Mouse (Mus musculus) frontal cortex, postnatal 36 days (tissue): Measurements from ENCODE around the gene 1110017D15Rik.

Experiments used
- DNase-seq, 2 experiments: peaks; one replicate each; pipeline ENCODE4 v3.0.0; 2022; ENCODE audit warnings: low spot score in 2 of 2

The 1110017D15Rik gene

GRCm38 (mm10) chr4:41517233-41517632 lies at the start of gene 1110017D15Rik:
1110017D15Rik (minus strand) TSS chr4:41517333.
- no peak for DNase-seq

- DNase-seq: peak in 1 of 2 experiments; percentile 54
Measured at GRCm38 (mm10) chr4:41566123-41566522, 49.0 kb upstream of the 1110017D15Rik start.

- no peak for DNase-seq
Measured at GRCm38 (mm10) chr4:41563297-41563696, 46.2 kb upstream of the 1110017D15Rik start.

- no peak for DNase-seq
Measured at GRCm38 (mm10) chr4:41557092-41557491, 40.0 kb upstream of the 1110017D15Rik start.

- DNase-seq: no peak
Measured at GRCm38 (mm10) chr4:41556311-41556953, 39.3 kb upstream of the 1110017D15Rik start.

GRCm38 (mm10) chr4:41554994-41555663 lies 38.0 kb upstream of the 1110017D15Rik start:
- DNase-seq: no peak

GRCm38 (mm10) chr4:41553116-41553515 lies 36.0 kb upstream of the 1110017D15Rik start:
- no peak for DNase-seq

GRCm38 (mm10) chr4:41552529-41552928 lies 35.4 kb upstream of the 1110017D15Rik start:
- DNase-seq: peak; percentile 68 to 75

GRCm38 (mm10) chr4:41547086-41547485 lies 30.0 kb upstream of the 1110017D15Rik start:
- DNase-seq: no peak

- no peak for DNase-seq
Measured at GRCm38 (mm10) chr4:41545985-41546384, 28.9 kb upstream of the 1110017D15Rik start.

GRCm38 (mm10) chr4:41542136-41542535 lies 25.0 kb upstream of the 1110017D15Rik start:
- DNase-seq: no peak

- DNase-seq: no peak
Measured at GRCm38 (mm10) chr4:41534866-41535265, 17.7 kb upstream of the 1110017D15Rik start.

GRCm38 (mm10) chr4:41532420-41532819 lies 15.3 kb upstream of the 1110017D15Rik start:
- no peak for DNase-seq

- no peak for DNase-seq
Measured at GRCm38 (mm10) chr4:41527996-41528395, 10.9 kb upstream of the 1110017D15Rik start.

- DNase-seq: no peak
Measured at GRCm38 (mm10) chr4:41527076-41527475, 9.9 kb upstream of the 1110017D15Rik start.

- DNase-seq: no peak
Measured at GRCm38 (mm10) chr4:41526553-41526952, 9.4 kb upstream of the 1110017D15Rik start.

GRCm38 (mm10) chr4:41524829-41525228 lies 7.7 kb upstream of the 1110017D15Rik start:
- no peak for DNase-seq

- DNase-seq: no peak
Measured at GRCm38 (mm10) chr4:41523839-41524238, 6.7 kb upstream of the 1110017D15Rik start.

- DNase-seq: peak in 1 of 2 experiments; percentile 77
Measured at GRCm38 (mm10) chr4:41522788-41523187, 5.7 kb upstream of the 1110017D15Rik start.

GRCm38 (mm10) chr4:41522136-41522535 lies 5.0 kb upstream of the 1110017D15Rik start:
- no peak for DNase-seq

- DNase-seq: no peak
Measured at GRCm38 (mm10) chr4:41520641-41521040, 3.5 kb upstream of the 1110017D15Rik start.

- DNase-seq: no peak
Measured at GRCm38 (mm10) chr4:41519195-41519594, 2.1 kb upstream of the 1110017D15Rik start.

GRCm38 (mm10) chr4:41518349-41518748 lies 1.2 kb upstream of the 1110017D15Rik start:
- DNase-seq: peak in 1 of 2 experiments; percentile 48
